Mouse (Mus musculus) frontal cortex, adult 2 months (tissue): ENCODE results near the gene BC051019. TPM values are rescaled to one million over a fixed set of nuclear protein-coding genes. Genes with fewer than 3 reads are reported as not detected.

Source experiments
- DNase-seq, 2 experiments: peaks; one replicate each; pipeline ENCODE4 v3.0.0; 2022; ENCODE audit warnings: low spot score in 1 of 2; ENCODE audit errors: extremely low spot score in 1 of 2
- polyA plus RNA-seq: library from polyadenylated mRNA; depleted of rRNA; stranded (reverse); fragments of >200 nt; gene quantifications from 2 replicates; pipeline ENCODE4 v1.2.3, GENCODE M21; 2012; rRNA removed

The BC051019 gene
- 0.12 TPM in 1 of 2 replicates, not detected in the other for polyA plus RNA-seq

GRCm38 (mm10) chr7:109723697-109724096 is at the start of gene BC051019:
BC051019 (minus strand) TSS chr7:109723850.
- DNase-seq: no peak

DNA sequence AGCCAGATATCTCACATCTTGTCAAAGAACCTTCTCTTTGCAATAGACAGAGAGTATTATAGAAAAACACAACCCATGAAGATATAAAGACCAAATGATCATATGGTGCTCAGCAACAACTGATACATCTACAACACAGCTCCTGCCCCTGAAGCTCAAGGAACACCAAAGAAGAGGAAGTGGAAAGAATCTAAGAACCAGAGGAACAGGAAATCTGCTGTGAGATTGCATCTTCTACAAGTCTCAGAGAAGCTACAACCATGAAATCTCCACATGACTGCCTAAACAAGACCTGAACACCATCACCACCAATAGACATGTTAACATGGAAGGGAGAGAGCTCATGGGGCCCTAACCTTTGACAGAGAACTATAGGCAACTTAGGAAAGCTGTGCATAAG is 48.6 kb upstream of the BC051019 start:
- DNase-seq: no peak

- no peak for DNase-seq
Measured at GRCm38 (mm10) chr7:109768699-109769383, 45.2 kb upstream of the BC051019 start.

- DNase-seq: no peak
Measured at GRCm38 (mm10) chr7:109767575-109768350, 44.1 kb upstream of the BC051019 start.

DNA sequence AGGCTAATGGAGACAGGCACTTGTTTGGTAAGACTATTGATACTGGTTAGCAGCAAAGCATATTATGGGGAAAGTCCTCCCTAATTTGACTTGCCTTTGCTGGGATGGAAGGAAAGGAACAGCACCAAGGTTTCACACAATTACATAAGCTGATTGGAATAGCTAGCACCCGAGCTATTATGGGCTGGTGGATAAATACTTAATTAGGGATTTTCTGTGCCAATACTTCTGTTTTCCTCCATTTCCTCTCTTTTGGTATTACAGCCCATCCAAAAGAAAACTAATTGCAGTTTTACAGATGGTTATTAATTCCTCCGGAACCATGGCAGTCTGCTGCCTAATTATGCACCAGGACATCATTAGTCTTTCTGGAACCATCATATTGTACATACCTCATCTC is 40.4 kb upstream of the BC051019 start:
- no peak for DNase-seq

DNA sequence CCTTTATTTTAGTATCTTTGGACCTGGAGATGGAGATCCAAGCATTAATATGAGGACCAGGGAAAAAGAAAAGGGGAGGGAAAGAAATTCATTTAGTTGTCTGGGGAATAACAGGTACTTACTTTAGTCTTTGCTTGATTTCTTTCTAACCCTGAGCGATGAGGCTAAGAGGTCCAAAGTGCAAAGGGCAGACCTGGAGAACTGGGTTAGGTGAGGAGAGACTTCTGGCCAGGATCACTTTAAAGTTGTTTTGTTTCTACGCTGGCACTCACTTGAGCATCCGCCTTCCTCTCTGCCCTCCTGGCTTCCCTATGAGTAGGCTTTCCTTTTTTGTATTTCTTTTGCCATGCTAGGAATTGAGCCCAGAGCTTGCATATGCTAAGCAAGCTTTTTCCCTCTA is 32.6 kb upstream of the BC051019 start:
- DNase-seq: no peak

GRCm38 (mm10) chr7:109754034-109754433 is 30.4 kb upstream of the BC051019 start:
- DNase-seq: no peak

DNA sequence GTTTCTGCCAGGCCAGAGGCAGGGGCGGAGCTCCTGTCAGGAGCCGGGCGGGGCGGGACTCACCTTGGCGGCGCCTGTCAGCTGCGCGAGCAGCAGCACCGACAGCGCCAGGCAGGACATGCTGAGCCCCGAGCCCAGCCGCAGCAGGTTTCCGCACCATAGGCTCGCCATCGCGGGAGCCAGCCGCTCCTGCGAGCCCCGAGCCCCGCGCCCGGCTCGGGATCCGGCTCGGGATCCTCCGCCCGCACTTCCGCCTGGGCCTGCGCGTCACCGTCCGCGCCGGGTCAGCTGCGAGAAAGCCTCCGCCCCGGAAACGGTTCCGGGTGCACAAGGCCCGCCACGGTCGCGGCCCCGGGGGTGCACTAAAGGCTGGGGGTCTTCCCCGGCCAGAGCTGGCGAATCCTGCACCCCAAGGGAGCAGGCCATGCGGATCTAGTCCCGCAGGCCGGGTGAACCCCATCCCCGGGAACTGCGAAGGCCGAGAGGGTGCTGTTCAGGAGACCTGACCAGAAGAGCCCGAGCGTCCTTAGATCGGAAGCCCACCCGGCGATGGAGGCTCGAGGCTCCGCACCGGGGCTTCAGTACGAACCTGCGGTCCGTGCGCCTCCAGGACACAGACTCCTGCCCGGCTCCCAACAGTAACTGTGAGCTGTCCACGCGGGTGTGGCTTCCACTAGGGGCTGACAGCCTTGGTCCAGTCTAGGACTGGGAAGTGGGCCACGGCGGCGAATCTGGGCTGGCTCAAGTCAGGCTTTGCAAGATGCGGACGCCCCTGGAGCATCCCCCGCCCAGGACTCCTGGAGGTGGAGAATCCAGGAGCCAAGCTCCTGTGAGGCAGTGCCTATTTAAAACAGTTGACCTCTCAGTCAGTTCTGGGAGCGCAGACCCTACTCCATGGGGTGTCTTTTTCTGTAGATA is 28.6 kb upstream of the BC051019 start, which contains the start of gene Tmem9b:
Tmem9b (minus strand) TSS at position 868 of the 918 bp plus-strand sequence.
- DNase-seq: peak; percentile 55 to 80

DNA sequence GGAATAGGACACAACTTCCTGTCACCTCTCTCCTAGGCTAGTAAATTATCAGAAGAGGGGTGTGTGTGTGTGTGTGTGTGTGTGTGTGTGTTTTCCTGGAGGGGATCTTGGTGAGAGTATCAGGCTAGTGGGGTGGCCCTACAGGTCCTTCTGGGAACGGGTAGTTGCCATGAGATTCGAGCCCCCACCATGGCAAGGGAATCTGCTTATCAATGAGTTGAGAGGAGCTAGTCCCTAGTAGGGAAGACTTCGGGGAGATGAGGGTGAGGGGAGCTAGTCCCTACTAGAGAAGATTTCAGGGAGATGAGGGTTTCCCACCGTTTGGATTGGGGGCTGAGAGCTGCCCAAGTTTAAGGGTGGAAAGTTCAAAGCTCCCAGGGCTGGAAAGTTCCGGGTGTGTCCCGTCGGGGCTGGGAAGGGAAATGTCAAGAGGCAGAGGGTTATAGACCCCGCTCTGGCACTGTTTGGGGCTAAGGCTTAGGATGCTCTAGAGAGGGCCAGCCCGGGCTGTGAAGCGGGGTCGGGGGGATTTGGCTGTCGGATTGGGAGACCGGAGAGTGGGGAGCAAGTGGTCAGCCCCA is 27.9 kb upstream of the BC051019 start:
- no peak for DNase-seq

- DNase-seq: no peak
Measured at GRCm38 (mm10) chr7:109747747-109748146, 24.1 kb upstream of the BC051019 start.

GRCm38 (mm10) chr7:109741703-109742102 is 18.1 kb upstream of the BC051019 start:
- no peak for DNase-seq

DNA sequence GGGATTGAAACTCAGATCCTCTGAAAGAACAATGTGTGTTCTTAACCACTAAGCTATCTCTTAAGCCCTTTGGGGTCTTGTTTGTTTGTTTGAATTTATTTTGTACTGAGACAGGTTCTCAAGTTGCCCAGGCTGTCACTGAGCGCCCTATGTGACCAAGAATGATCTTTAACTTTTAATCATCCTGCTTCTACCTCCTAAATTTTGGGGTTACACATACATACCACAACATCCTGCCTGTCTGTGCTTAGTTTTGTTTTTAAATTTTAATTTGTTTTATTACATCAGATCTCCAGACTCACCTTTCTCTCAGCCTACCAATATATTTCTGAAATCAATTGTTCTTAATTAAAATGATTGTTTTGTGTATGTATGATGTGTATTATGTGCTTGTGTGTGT is 17.4 kb upstream of the BC051019 start:
- DNase-seq: no peak

GRCm38 (mm10) chr7:109739822-109740370 is 16.2 kb upstream of the BC051019 start:
- DNase-seq: no peak

GRCm38 (mm10) chr7:109734806-109735205 is 11.2 kb upstream of the BC051019 start:
- no peak for DNase-seq

DNA sequence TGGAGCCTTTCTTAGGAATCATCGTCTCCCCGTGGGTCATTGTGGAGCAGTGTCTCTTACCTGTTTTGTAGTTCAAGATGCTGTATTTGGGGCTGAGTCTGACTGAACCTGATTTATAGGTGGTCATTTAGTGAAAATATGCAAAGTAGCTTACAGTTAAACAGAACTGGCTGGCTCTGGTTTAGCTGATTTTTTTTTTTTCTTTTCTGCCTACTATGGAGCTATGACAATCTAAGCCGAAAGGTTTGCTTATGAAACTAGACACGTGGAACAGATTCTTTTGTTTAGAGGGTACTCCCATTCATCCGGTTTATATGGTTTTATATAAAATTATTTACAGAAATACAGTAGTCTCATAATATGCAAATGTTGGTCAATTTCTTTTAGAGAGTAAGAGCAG is 8.0 kb upstream of the BC051019 start, which contains the start of gene Ascl3:
Ascl3 (minus strand) TSS at position 101 of the 400 bp plus-strand sequence.
- no peak for DNase-seq

- DNase-seq: no peak
Measured at GRCm38 (mm10) chr7:109723114-109723513, 536 bp downstream of the BC051019 start.

DNA sequence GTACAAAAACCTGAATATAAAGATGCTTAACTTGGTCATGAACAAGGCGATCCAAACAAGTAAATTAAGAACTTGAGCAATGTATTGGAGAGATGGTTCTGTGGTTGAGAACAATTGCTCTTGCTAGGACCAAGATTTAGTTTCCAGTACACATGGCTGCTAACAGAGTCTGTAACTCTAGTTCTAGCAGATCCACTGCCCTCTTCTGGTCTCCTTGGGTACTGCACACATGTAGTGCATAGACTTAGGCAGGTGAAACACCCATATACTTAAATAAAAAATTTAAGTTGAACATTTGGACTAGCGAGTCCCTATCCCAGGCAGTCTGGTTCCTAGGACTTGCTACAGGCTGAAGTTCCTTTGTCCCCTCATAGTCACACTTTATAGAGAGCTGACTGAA is 1.0 kb downstream of the BC051019 start:
- DNase-seq: no peak

- DNase-seq: peak in 1 of 2 experiments; percentile 76
Measured at GRCm38 (mm10) chr7:109719286-109719685, 4.4 kb downstream of the BC051019 start.

DNA sequence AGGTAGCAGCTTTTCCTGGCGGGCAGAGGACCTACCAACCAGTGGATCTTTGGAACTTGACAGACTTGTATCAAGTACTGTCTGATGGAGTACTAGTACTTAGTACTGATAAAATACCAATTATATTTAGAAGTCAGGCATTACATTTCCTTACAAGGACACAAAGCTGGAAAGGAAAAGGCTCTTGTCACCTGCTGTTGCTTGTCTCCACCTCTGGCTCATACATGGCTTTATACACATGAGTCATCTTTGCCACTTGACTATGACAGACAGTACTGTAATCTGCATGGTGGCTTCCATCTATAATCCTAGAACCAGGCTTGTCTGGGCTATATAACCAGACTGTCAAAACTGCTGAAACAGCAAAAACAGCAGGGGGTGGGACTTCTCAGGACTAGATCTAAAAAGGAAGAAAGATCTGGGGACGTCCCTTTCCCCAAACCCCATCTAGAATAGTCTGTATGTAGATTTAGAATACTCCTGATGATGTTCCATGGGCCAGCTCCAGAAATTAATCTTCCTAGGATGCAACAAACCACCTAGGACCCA is 10.1 kb downstream of the BC051019 start:
- DNase-seq: no peak

DNA sequence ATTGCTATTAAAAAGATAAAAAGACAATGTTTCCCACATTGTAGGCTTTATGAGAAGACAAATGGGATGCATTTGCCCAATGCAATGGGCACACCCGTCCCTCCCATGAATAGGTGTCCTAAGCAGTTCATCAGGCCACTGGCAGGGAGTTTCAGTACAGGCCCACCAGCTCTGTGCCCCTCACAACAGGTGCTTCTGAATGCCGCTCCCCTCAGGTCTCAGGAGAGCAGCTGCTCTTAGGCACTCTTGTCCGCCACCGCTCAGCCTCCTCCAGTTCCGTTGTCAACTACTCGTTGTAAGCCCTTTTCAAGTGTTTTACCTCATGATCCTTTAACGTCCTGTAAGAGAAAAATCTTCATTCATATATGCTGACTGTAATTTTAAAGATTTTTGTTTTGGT is 11.5 kb downstream of the BC051019 start:
- DNase-seq: no peak
